Mouse (Mus musculus) urinary bladder, postnatal 14 days (tissue): Measurements from ENCODE around the gene Krt78.
A peak's percentile ranks its signal among the peaks of the same experiment; 100 is the strongest.

Experiments
- DNase-seq: peaks from one replicate; pipeline ENCODE4 v3.0.0; 2021; ENCODE audit warnings: low spot score

Gene Krt78

GRCm38 (mm10) chr15:101970536-101970935 is 16.4 kb upstream of the Krt78 start:
- DNase-seq, result peak; percentile 66

DNA sequence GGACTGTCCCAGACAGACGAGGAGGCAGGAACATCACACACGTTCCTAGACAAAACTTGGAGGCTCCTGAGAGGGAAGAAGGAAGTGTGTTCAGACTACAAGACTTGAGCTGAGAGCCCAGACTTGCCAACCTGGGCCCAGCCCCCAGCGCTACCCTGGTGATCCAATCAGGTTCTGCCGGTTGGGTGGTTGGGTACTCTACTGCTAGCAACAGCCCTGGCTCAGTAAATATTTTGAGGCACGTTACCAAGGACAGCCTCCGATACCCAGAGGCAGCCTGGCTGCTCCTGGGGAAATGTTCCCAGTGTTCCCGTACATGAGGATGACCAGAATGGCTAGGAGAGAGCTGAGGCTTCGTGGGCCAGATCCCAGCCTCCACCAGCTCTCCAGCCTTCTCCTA is 12.7 kb upstream of the Krt78 start:
- peak; percentile 86 for DNase-seq

GRCm38 (mm10) chr15:101958891-101959290 is 4.8 kb upstream of the Krt78 start:
- no peak for DNase-seq

- peak; percentile 40 for DNase-seq
Observed at GRCm38 (mm10) chr15:101952733-101953474, 1.2 kb downstream of the Krt78 start.

DNA sequence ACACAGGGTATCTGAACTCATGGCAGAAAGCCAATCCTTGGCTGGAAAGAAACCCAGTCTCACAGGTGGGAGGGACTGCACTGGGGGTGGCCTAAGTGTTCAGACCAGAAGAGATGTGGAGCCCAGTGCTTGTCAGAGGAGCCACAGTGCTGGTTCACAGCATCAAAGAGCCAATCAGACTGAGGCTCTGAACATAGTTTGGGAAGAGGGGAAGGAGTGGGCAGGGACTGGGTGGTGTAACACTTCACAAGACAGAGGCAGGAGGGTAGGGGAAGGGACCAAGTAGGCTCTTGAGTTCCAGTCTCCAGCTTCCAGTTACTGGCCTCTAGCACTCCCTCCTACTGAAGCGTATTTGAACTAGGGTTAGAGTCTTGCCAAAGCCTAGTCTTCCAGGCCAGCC is 8.7 kb downstream of the Krt78 start:
- no peak for DNase-seq

DNA sequence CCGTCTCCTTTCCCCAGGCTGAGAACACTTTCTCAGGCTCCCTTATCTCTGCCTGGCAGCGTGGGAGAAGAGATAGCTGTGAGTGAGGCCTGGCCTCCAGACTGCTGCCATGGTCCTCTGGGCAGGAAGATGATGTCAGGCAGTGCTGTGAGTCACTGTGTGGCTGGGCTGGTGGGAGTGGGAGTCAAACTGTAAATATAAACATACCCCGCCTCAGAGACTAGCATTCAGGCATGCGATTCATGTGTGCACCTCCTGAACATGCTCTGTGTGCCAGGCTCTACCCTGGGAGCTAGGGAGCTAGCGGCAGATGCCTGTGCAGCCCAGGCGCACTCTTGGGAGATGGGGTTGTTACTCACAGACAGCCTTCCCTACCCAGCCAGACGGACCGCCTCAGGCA is 12.1 kb downstream of the Krt78 start:
- peak; percentile 45 for DNase-seq

GRCm38 (mm10) chr15:101940274-101940829 is 13.7 kb downstream of the Krt78 start, which contains the start of gene Krt79:
TSS of gene Krt79 (minus strand) at chr15:101940324.
- DNase-seq, result no peak

GRCm38 (mm10) chr15:101938600-101939308 is 15.3 kb downstream of the Krt78 start:
- peak; percentile 71 for DNase-seq

- no peak for DNase-seq
Observed at GRCm38 (mm10) chr15:101933024-101933423, 21.1 kb downstream of the Krt78 start.

DNA sequence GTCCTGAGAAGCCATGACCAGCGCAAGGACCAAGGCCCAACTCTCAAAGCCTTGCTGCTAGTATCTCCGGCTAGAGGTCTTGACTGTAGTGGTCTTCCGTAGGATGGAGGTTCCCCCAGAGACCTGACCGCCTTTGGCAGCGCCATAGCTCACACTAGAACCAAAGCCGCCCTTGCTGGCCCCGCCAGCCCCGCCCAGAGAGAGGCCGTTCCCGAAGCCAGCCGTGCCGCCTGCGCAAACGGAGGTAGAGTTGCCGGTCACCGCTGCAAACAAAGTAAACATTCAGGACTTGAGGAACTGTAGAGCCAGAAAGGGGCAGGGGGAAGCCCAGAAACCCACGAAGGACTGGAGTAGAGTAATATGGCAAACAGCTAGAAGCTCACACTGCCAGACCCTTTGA is 24.4 kb downstream of the Krt78 start:
- DNase-seq, result peak; percentile 72

- peak; percentile 61 for DNase-seq
Observed at GRCm38 (mm10) chr15:101929087-101929486, 25.0 kb downstream of the Krt78 start.

- peak; percentile 68 for DNase-seq
Observed at GRCm38 (mm10) chr15:101927340-101928080, 26.6 kb downstream of the Krt78 start.

DNA sequence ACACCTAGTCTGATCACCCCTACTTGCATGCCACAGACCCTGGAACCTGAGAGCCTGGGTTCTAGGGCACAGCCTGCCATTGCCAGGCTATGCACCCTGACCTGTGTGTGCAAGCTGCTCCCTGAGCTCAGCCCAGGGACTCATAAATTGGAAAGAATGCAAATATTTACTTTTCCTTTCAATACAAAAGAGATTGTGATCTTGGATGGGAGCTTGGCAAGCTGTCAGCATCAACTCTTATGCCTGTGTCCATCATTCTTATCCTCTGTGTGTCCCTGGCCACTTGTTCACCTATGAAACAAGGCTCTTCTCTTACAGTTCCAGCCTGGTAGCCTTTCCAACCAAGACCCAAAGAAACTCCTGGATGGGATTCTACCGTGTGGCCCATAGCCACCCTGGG is 29.0 kb downstream of the Krt78 start:
- DNase-seq, result peak; percentile 32

DNA sequence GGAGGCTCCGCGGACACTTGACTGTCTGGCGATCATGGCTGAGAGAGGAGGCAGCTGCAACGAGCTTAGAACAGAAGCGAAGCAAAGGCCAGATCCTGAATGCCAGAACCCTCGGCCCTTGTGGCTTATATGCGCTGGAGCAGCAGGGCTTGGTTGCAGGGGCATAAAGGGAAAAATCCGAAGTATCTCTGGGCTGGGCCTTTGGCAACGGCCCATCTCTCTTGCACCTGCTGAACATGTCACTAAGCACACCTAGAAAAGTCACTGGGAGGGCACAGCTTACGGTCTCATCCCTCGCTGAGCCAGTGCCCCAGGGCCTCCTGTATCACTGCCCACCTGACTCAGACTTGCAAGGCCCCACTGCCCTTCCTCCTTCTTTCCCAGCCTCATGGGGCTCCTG is 29.5 kb downstream of the Krt78 start, which contains the start of gene Krt4:
Gene Krt4 (minus strand): TSS at position 101 of the 400 bp plus-strand sequence.
- peak; percentile 26 for DNase-seq

- no peak for DNase-seq
Observed at GRCm38 (mm10) chr15:101922296-101922695, 31.8 kb downstream of the Krt78 start.

DNA sequence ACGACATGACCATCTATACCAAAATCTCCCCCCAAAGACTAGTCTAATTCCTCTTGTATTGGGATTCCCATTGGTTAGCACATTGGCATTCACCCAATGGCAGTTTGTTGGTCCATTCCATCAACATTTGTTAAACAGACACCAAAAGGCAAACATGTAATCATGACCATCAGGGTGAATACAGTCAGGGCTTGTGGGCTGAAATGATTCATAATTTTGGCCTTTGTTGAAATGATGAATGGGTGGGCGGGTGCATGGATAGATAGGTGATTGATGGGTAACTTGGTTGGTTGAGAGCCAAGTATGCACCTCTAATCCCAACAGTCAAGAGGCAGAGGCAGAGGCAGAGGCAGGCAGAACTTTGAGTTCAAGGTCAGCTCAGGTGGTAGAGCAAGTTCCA is 38.0 kb downstream of the Krt78 start:
- DNase-seq, result no peak

GRCm38 (mm10) chr15:101904849-101905248 is 49.2 kb downstream of the Krt78 start:
- DNase-seq, result no peak

DNA sequence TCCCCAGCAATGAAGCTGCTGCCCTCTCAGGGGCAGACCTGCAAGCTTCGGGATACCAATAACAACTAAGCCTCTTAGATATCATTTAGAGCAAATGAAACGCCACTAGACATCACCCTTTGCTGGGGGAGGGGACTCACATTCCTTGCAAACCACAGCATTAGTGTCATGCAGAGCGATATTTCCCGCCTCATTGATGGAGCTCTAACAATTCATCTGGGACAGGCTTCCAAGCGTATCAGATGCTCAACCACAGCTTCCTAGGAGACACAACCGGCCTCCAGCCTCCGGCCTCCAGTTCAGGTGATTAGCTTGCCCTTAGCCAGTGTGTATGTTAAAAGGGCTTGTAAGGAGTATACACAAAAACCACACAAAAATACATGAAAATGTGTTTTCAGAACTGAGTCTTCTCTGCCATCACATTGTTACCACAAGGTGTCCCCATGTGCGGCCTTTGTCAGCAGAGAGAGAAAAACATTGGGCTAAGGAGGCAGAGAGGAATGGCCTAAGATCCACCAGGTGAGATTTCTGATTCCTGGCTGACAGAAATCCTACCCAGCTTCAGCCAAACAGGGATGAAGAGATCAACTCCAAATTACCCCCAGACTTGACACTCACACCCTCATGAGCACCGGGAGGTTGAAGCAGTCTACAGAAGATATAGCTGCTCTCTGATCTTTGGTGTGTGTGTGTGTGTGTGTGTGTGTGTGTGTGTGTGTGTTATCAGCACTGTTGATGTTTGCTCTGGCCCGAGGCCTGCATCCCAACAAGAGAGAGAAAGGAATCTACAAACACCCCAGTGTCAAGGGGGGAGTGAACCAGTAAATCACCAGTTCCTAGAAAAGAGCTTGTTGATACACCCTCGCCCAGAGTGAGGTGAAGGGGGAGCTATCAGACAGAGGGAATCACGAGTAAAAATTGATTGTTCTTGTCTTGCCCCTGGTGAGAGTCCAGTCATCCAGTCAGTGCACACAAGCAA is 51.6 kb downstream of the Krt78 start:
- peak; percentile 31 for DNase-seq
